Mouse (Mus musculus) c-Kit-negative CD71-positive TER-119-positive erythroid progenitor cells, embryonic 14.5 days (primary cell): ENCODE results near the gene Alcam.

Experiments used
- DNase-seq: peaks from one replicate; pipeline ENCODE4 v3.0.0-alpha.2; 2013; ENCODE audit warnings: low read depth, low spot score

The Alcam gene

GRCm38 (mm10) chr16:52453971-52454514 lies at the start of gene Alcam:
TSS of gene Alcam (minus strand) at chr16:52454074.
- no peak for DNase-seq

- no peak for DNase-seq
These were observed 45.0 kb upstream of the Alcam start for GRCm38 (mm10) chr16:52498757-52499335.

GRCm38 (mm10) chr16:52490542-52490941 lies 36.7 kb upstream of the Alcam start:
- DNase-seq = no peak

GRCm38 (mm10) chr16:52474235-52474634 lies 20.4 kb upstream of the Alcam start:
- DNase-seq = no peak

GRCm38 (mm10) chr16:52473089-52473488 lies 19.2 kb upstream of the Alcam start:
- DNase-seq = no peak

- no peak for DNase-seq
These were observed 18.8 kb upstream of the Alcam start for GRCm38 (mm10) chr16:52472635-52473034.

- no peak for DNase-seq
These were observed 18.2 kb upstream of the Alcam start for GRCm38 (mm10) chr16:52472059-52472458.

- no peak for DNase-seq
These were observed 17.0 kb upstream of the Alcam start for GRCm38 (mm10) chr16:52470881-52471280.

GRCm38 (mm10) chr16:52470226-52470625 lies 16.4 kb upstream of the Alcam start:
- no peak for DNase-seq

GRCm38 (mm10) chr16:52468426-52468825 lies 14.6 kb upstream of the Alcam start:
- no peak for DNase-seq

GRCm38 (mm10) chr16:52466770-52467169 lies 12.9 kb upstream of the Alcam start:
- no peak for DNase-seq

GRCm38 (mm10) chr16:52464597-52464996 lies 10.7 kb upstream of the Alcam start:
- DNase-seq = no peak

GRCm38 (mm10) chr16:52452862-52453715 lies 785 bp downstream of the Alcam start:
- no peak for DNase-seq

- no peak for DNase-seq
These were observed 1.4 kb downstream of the Alcam start for GRCm38 (mm10) chr16:52452477-52452831.

GRCm38 (mm10) chr16:52451786-52452476 lies 1.9 kb downstream of the Alcam start:
- no peak for DNase-seq

- DNase-seq = no peak
These were observed 2.6 kb downstream of the Alcam start for GRCm38 (mm10) chr16:52451101-52451785.

- DNase-seq = no peak
These were observed 3.4 kb downstream of the Alcam start for GRCm38 (mm10) chr16:52450245-52451100.

GRCm38 (mm10) chr16:52449889-52450244 lies 4.0 kb downstream of the Alcam start:
- no peak for DNase-seq

GRCm38 (mm10) chr16:52445984-52446383 lies 7.9 kb downstream of the Alcam start:
- no peak for DNase-seq

- DNase-seq = no peak
These were observed 10.0 kb downstream of the Alcam start for GRCm38 (mm10) chr16:52443635-52444505.
